15 mouse cellular contexts compared by ENCODE assay signal in the genomic region with DNA sequence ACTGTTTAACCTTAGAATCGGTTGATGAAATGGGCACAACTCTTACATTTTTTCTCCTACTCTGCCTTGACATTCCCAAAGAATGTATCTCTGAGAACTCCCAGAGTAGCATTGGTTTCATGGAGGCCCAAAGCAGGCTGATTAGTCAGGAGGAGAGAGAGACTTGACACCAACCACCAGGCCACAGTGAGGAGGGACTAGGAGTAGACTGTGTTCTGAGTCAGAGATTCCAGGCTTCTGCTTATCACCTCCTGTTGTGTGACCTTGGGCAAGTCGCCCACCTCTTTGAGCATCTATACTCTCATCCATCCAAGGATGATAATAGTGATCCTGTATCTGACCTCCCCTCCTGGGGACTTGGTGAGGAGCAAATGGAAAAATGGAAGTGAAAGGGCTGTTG. TPM values are rescaled to one million over a fixed set of nuclear protein-coding genes. Genes with fewer than 3 reads are reported as not detected.
"Had no signal": no experiment of that assay in that cellular context is flagged by ENCODE, and none has a peak within 500 bp of the region (broad histone marks: within the 10 kb centered on the region; RNA-seq: fewer than 3 reads in every experiment).

No protein-coding gene starts in this region.

- DNase-seq: kidney, postnatal 25 days; liver; lung, adult 18-20 months; lung, postnatal 4 days; thymus, postnatal 25 days had no signal

- H3K4me2 ChIP-seq: limb, embryonic 13.5 days; liver, embryonic 12.5 days; liver, embryonic 15.5 days; lung, embryonic 15.5 days; midbrain, embryonic 11.5 days had no signal

- H3K4me1 ChIP-seq: liver, embryonic 12.5 days; liver, embryonic 15.5 days; lung, embryonic 15.5 days had no signal

- H3K27me3 ChIP-seq: limb, embryonic 13.5 days; liver, embryonic 12.5 days; liver, embryonic 15.5 days; lung, embryonic 15.5 days had no signal

- H3K36me3 ChIP-seq: limb, embryonic 10.5 days; limb, embryonic 13.5 days; liver, embryonic 12.5 days; liver, embryonic 15.5 days; lung, embryonic 15.5 days had no signal

- H3K4me3 ChIP-seq: layer of hippocampus, adult 2 months; limb, embryonic 10.5 days; limb, embryonic 13.5 days; liver, embryonic 12.5 days; liver, embryonic 15.5 days; lung, embryonic 15.5 days had no signal

- ATAC-seq: liver, embryonic 12.5 days had no signal

- H3K9ac ChIP-seq: limb, embryonic 13.5 days; liver, embryonic 12.5 days; liver, embryonic 15.5 days; lung, embryonic 15.5 days had no signal

- H3K27ac ChIP-seq: kidney, postnatal 0 days; layer of hippocampus, adult 2 months; limb, embryonic 10.5 days; limb, embryonic 13.5 days; liver, embryonic 12.5 days; liver, embryonic 15.5 days; lung, embryonic 15.5 days had no signal

- H3K9me3 ChIP-seq: limb, embryonic 10.5 days; liver, embryonic 12.5 days; liver, embryonic 15.5 days; lung, embryonic 15.5 days had no signal

RNA-seq across cellular contexts. Expression of gene Kirrel3, which starts 38.0 kb away (rescaled TPM):
- total RNA-seq: megakaryocyte progenitor cell, adult 5-6 weeks; megakaryocyte-erythroid progenitor cell, adult 5-6 weeks had no signal
